Mouse (Mus musculus) monocyte, adult 5-6 weeks (primary cell): Measurements from ENCODE around the gene Nkx2-9. TPM values are rescaled to one million over a fixed set of nuclear protein-coding genes. Genes with fewer than 3 reads are reported as not detected.

Experiments used
- ATAC-seq: fragments of 153-309, 156-312 bp; replicated peaks from 2 replicates; pipeline ENCODE4 v1.8.0; 2017; ENCODE audit warnings: mild to moderate bottlenecking; ENCODE audit not compliant: low TSS enrichment, insufficient number of reproducible peaks, severe bottlenecking, poor library complexity, low FRiP score
- total RNA-seq: library from RNA; stranded (forward); fragments of 200-1000, 200-491, 200-594 nt; gene quantifications from 3 replicates; pipeline ENCODE4 v1.2.3, GENCODE M21; 2017

Gene Nkx2-9
- total RNA-seq, result not detected in 3 replicates

DNA sequence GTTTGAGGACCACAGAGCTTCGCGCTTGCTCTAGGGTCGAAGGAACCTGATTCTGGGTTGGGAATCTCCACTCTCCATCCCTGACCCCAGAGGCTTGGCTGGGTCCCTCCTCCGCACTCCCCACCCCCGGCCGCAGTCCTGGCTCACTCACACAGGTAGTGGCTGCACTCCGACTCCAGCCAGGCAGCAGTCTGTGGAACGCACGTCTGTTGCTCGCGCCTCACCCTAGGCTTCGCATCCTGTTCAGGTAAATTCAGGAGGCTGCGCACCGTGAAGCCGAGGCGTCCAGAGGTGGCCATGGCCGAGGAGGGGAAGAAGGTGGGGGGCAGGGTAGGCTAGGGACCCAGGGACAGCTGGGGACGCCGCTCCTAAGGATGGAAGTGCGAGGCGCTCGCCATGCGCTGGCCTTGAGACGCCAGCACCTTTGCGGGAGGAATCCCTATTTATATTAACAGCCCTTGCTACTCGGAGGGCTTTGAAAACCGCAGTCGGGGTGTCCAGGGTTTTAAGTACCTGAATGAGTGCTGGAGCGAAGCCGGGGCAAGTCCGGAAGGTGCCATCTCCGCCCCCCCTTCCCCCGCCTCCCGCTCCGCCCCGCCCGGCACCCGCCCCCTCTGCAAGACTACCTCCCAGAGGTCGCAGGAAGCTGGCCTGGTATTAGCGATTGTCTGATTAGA lies at the start of gene Nkx2-9:
TSS of gene Nkx2-9 (minus strand) at position 524 of the 677 bp plus-strand sequence.
- ATAC-seq, result no peak

- ATAC-seq, result no peak
Measured at GRCm38 (mm10) chr12:56637181-56637566, 24.1 kb upstream of the Nkx2-9 start.

GRCm38 (mm10) chr12:56636534-56637180 lies 23.6 kb upstream of the Nkx2-9 start:
- no peak for ATAC-seq

DNA sequence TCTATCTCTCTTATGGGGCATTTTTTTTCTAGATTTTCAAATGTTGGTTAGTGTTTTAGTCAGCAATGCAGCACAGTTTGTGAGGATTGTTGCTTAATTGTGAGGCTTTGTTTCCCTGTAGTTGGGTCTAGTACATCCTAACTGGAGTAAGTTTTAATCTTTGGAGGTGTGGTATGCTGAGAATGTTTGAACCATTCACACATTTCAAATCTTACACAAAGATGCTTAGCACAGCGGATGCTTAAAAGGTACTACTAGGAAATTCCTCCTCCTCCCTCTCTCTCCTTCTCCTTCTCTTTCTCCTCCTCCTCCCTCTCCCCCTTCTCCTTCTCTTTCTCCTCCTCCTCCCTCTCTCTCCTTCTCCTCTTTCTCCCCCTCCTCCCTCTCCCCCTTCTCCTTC lies 3.0 kb upstream of the Nkx2-9 start:
- ATAC-seq, result no peak

GRCm38 (mm10) chr12:56615391-56615790 lies 2.3 kb upstream of the Nkx2-9 start:
- no peak for ATAC-seq

GRCm38 (mm10) chr12:56614513-56614912 lies 1.4 kb upstream of the Nkx2-9 start:
- no peak for ATAC-seq

DNA sequence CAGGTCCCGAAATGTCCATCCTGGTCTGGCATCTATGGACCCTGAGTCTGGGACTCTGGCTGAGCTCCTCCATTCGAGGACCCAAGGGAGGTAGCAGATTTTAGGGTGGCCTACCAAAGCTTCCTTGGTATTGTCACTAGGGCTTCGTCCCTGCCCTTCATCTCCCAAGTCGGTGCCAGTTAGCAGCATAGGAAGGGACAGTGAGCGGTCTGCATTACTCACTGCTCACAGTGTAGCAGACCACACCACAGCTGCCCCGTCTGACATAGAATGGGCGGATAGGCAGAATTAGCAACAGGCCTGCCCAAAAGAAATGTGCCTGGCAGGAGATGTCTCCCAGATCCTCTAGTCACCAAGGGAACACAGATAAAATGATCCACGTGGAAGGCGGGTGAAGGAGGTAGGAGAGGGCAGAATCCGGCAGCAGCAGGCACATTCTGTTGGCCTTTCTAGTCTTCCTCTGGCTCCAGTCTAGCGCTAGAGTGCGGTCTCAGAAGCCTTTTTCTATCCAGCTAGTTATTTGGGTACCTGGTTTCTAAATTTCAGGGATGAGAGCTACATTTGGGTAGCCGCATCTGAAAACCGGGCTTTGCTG lies 929 bp upstream of the Nkx2-9 start:
- ATAC-seq, result no peak

GRCm38 (mm10) chr12:56613438-56613830 lies 350 bp upstream of the Nkx2-9 start:
- no peak for ATAC-seq

GRCm38 (mm10) chr12:56612349-56612735 lies 742 bp downstream of the Nkx2-9 start:
- ATAC-seq, result no peak

GRCm38 (mm10) chr12:56611504-56612348 lies 1.4 kb downstream of the Nkx2-9 start:
- ATAC-seq, result no peak

DNA sequence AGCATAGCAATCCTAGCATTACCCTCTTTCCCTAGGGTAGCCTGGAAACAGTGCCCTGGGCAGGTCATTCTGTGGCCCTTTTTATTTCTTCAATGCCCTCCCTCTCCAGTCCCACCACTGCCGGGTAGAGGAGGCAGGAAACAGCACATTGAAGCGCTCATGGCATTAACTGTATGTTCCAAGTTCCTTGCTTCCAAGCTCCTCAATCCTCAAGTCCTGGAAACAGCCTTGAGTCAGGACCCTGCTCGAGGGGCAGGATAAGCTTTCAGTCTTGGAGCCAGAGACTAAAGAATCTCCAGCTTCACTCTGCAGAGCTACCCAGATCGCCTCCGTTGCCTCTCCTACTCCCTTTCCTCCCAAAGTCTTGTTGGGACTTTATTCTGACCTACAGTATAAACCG lies 2.2 kb downstream of the Nkx2-9 start:
- no peak for ATAC-seq

- no peak for ATAC-seq
Measured at GRCm38 (mm10) chr12:56591722-56592121, 21.4 kb downstream of the Nkx2-9 start.

GRCm38 (mm10) chr12:56587830-56588229 lies 25.3 kb downstream of the Nkx2-9 start:
- ATAC-seq, result no peak

Other genes starting within 250 kb of the Nkx2-9 start
- not detected in 3 replicates for gene Nkx2-1, start 76.4 kb downstream of the Nkx2-9 start, total RNA-seq
- not detected in 3 replicates for gene Pax9, start 78.5 kb upstream of the Nkx2-9 start, total RNA-seq